Mouse (Mus musculus): ENCODE measurements around the gene Abr. TPM values are rescaled to one million over a fixed set of nuclear protein-coding genes. Genes with fewer than 3 reads are reported as not detected.

The Abr gene
- polyA plus RNA-seq, 1 experiment from 2014 or later: 41.4 TPM

DNA sequence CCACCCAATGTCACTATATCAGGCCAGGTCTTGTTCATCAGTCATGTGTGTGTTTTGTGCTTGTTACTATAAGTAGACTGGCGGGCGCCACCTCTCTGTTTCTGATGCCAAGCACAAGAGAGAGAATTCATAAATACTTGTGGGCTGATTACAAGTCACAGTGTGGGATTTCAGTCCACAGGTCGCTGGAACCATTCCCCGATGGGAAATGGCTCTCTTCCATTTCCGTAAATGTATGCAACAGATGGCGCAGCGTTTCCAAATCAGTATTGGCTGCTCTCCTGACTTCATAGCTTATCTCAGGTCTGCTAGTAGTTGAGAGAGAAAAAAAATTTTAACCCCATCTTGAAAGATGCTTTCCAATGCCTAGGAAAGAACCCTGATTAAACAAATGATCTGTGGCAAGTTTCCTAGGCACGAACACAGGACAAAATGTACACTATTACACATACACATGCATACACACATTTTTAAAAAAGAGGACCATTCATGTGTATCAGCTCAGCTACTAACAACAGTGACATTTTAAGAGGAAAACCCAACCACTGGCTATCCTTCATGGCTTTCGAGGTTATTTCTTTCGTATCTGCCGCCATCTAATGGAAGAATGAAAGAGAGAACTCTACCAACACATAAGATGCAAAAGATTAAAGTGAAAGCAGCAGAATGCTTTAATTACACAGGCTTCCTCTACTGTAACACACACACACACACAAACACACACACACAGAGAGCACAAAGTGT, 222.4 kb downstream of the Abr start:
- peak overlapping the region; percentile 89 for H3K4me3 ChIP-seq (ENCODE audit: low read depth, low read length)
- no peak overlapping the region; the same call in 1 of the 2 replicates for H3K27ac ChIP-seq (ENCODE audit: low read depth, low read length)
- H3K4me1 ChIP-seq (ENCODE audit: control insufficient read depth, insufficient read depth, low read length): peaks cover 10% of the 10 kb centered on the region
- DNase-seq (ENCODE audit: low spot score, missing footprints) (peak; percentile 90), ATAC-seq (ENCODE audit: low FRiP score) (peak; percentile 17; the same call in 1 of the 2 replicates)
- no peak overlapping the region for H3K9ac ChIP-seq (ENCODE audit: low read length)
- peak overlapping the region; percentile 88 for H3K4me2 ChIP-seq
- 18% methylated on average over 11 of the region's 11 CpGs for WGBS
- no peaks in the 10 kb centered on the region for H3K36me3 ChIP-seq (ENCODE audit: control insufficient read depth, insufficient read depth, low read length)
- H3K9me3 ChIP-seq (ENCODE audit: control insufficient read depth, low read length): no peaks in the 10 kb centered on the region
- no peaks in the 10 kb centered on the region for H3K27me3 ChIP-seq (ENCODE audit: control insufficient read depth, insufficient read depth, low read length)

DNA sequence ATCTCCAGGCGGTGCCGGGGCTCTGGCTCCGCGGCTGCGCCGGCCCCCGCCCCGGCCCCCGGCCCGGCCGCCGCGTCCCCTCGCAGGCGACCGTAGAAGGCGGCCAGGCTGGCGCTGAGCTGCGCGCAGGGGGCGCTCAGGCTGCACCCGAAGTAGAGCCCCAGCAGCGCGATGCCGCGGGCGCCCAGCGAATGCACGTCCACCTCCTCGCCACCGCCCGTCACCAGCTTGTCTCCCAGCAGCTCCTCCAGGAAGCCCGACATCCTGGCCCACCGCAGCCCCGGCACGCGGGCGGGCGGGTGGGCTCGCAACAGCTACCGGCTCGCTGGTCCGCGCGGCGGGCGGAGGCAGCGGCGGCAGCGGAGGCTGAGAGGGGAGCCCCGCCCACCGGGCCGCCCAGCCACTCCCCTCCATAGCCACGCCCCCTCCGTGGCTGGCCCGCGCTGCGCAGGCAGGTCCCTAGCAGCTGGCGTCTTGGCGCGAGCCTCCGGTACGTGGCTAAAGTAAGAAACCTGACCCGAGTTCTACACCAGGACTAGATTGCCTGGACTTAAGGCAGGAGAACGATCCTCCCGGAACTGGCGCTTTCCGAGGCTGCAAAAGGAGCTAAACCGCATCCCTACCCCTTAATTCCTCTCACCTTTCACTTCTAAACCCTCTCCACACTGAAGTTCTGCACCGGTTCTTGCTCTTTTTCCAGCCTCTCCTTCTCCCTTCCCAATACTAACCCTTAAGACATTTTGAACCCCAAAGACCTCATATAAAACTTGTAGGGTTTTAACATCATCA, 223.1 kb downstream of the Abr start, which contains the start of gene Nxn:
Gene Nxn (minus strand): TSS at position 343 of the 789 bp plus-strand sequence.
- no peaks in the 10 kb centered on the region for H3K36me3 ChIP-seq (ENCODE audit: control insufficient read depth, insufficient read depth, low read length)

DNA sequence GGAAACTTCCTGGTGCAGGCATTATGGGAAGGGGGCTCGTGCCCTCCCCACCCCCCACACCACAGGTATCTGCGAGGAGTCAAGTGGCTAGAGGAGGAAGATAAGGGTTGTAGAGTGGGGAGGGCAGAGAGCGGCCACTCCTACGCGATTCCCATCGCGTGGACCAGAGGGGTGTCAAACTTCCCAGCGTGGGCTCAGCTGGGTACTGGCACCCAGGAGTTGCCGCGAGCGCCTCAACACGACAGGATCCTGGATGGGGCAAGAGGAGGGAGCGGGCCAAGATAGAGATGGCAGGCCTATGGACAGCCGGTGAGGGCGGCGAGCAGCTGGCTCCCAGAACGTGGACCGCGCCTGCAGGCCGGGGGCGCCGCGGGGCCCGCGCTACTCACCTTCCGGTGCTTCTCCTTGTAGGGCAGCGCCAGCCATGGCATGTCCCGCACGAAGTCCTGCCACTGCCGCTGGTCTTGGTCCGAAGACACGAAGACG, 223.8 kb downstream of the Abr start:
- Histone ChIP-seq H3K4me1 (ENCODE audit: control insufficient read depth, insufficient read depth, low read length) (peaks cover 12% of the 10 kb centered on the region), H3K27ac (ENCODE audit: low read depth, low read length) (peak overlapping the region; percentile 87), H3K4me2 (peak overlapping the region; percentile 88), H3K9ac (ENCODE audit: low read length) (peak overlapping the region; percentile 78), H3K9me3 (ENCODE audit: control insufficient read depth, low read length) (no peaks in the 10 kb centered on the region), H3K27me3 (ENCODE audit: control insufficient read depth, insufficient read depth, low read length) (no peaks in the 10 kb centered on the region), H3K4me3 (ENCODE audit: low read depth, low read length) (peak overlapping the region; percentile 89), H3K36me3 (ENCODE audit: control insufficient read depth, insufficient read depth, low read length) (no peaks in the 10 kb centered on the region)
- DNase-seq (ENCODE audit: low spot score, missing footprints) (peak; percentile 97), ATAC-seq (ENCODE audit: low FRiP score) (peak; percentile 75)
- WGBS: under 1% methylated on average over 27 of the region's 33 CpGs

More for the DNA sequence above, 223.1 kb downstream of the Abr start, which contains the start of gene Nxn:
- peak within 1 kb of the TSS; percentile 87 for H3K27ac ChIP-seq (ENCODE audit: low read depth, low read length)
- peak within 1 kb of the TSS; percentile 78 for H3K9ac ChIP-seq (ENCODE audit: low read length)
- peaks cover 12% of the 10 kb centered on the region for H3K4me1 ChIP-seq (ENCODE audit: control insufficient read depth, insufficient read depth, low read length)
- no peaks in the 10 kb centered on the region for H3K9me3 ChIP-seq (ENCODE audit: control insufficient read depth, low read length)
- WGBS: under 1% methylated on average over 58 of the region's 70 CpGs
- DNase-seq (ENCODE audit: low spot score, missing footprints) (peak; percentile 98), ATAC-seq (ENCODE audit: low FRiP score) (peak; percentile 89)
- H3K27me3 ChIP-seq (ENCODE audit: control insufficient read depth, insufficient read depth, low read length): no peaks in the 10 kb centered on the region
- peak within 1 kb of the TSS; percentile 88 for H3K4me2 ChIP-seq
- H3K4me3 ChIP-seq (ENCODE audit: low read depth, low read length): peak within 1 kb of the TSS; percentile 89

DNA sequence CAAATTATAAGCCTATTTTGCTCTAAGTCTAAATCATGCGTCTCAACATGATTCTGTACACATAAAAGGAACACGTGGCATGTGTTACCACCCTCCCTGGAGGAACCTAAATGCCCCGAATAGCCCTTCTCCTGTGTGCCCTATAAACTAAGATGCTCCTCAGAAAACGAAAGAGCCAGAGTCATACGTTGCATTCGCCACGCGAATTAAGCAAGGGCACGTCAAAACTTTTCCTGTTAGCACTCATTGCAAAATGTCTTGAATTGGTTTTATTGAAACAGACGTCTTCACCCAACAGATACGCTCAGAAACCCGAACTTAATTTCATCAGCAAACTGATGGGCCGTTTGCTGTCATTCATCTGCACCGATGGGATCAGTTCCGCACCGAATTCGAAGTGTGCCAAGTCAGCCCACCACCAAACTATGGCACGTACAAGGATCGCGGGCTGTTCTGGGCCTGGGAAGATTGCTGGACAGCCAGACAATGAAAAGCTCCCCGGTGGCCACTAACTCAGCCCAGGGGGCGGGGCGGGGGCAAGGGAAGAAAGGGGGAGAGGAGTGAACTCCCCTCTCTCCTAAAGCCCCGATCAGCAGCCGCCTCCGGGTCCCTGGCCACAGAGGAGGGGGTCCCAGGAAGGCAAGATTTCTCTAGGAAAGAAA, 224.3 kb downstream of the Abr start:
- peak overlapping the region; percentile 87 for H3K27ac ChIP-seq (ENCODE audit: low read depth, low read length)
- H3K36me3 ChIP-seq (ENCODE audit: control insufficient read depth, insufficient read depth, low read length): peaks cover 4% of the 10 kb centered on the region; the same call in 1 of the 2 replicates
- peak overlapping the region; percentile 78 for H3K9ac ChIP-seq (ENCODE audit: low read length)
- H3K9me3 ChIP-seq (ENCODE audit: control insufficient read depth, low read length): no peaks in the 10 kb centered on the region
- WGBS: under 1% methylated on average over 26 of the region's 26 CpGs
- DNase-seq (ENCODE audit: low spot score, missing footprints) (no peak), ATAC-seq (ENCODE audit: low FRiP score) (peak; percentile 61)
- peaks cover 12% of the 10 kb centered on the region for H3K4me1 ChIP-seq (ENCODE audit: control insufficient read depth, insufficient read depth, low read length)
- H3K4me2 ChIP-seq: peak overlapping the region; percentile 88
- H3K27me3 ChIP-seq (ENCODE audit: control insufficient read depth, insufficient read depth, low read length): no peaks in the 10 kb centered on the region
- H3K4me3 ChIP-seq (ENCODE audit: low read depth, low read length): peak overlapping the region; percentile 89

DNA sequence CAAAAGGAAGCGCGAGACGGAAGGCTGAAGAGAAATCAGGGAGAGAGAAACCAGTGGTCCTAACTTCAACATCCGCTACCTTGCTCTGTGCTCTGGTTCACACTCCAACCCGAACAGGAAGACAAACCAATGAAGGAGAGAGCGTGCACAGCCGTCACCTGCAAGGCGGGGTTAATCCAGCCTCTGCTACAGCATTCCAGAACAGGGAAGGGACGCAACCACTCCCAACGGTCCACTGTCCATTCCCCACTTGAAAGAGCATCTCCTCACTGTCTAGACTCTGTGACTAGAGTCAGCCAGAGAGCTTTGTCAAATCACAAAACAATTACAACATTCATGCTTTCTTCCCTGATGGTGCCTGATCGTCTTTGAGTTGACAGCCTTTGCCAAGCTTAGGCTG, 229.1 kb downstream of the Abr start:
- Histone ChIP-seq H3K27me3 (ENCODE audit: control insufficient read depth, insufficient read depth, low read length) (no peaks in the 10 kb centered on the region), H3K36me3 (ENCODE audit: control insufficient read depth, insufficient read depth, low read length) (peaks cover 8% of the 10 kb centered on the region; the same call in 1 of the 2 replicates), H3K9ac (ENCODE audit: low read length) (no peak overlapping the region), H3K4me1 (ENCODE audit: control insufficient read depth, insufficient read depth, low read length) (peaks cover 11% of the 10 kb centered on the region), H3K4me2 (no peak overlapping the region), H3K27ac (ENCODE audit: low read depth, low read length) (no peak overlapping the region), H3K4me3 (ENCODE audit: low read depth, low read length) (no peak overlapping the region), H3K9me3 (ENCODE audit: control insufficient read depth, low read length) (no peaks in the 10 kb centered on the region)
- WGBS: 91% methylated on average over 11 of the region's 11 CpGs
- DNase-seq (ENCODE audit: low spot score, missing footprints) (no peak), ATAC-seq (ENCODE audit: low FRiP score) (no peak)

DNA sequence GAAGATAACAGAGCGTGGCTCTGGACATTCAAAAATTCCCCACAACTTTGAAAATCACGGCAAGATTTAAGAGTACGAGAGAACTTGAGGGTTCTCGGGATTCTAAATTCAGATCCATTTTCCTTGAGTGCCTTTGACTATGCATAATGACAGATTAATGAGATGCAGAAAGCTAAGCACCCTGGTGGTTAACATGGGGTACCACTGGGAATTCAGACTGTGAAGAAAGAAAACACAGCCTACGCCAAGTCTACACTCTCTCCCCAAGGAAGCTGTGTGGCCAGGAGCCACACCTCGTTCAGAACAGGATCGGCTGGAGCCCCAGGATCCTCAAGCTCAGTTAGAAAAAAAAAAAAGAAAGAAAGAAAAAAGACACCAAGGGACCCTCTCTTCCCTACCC, 229.6 kb downstream of the Abr start:
- Histone ChIP-seq H3K4me3 (ENCODE audit: low read depth, low read length) (no peak overlapping the region), H3K27me3 (ENCODE audit: control insufficient read depth, insufficient read depth, low read length) (no peaks in the 10 kb centered on the region), H3K4me1 (ENCODE audit: control insufficient read depth, insufficient read depth, low read length) (peaks cover 11% of the 10 kb centered on the region), H3K9ac (ENCODE audit: low read length) (no peak overlapping the region), H3K36me3 (ENCODE audit: control insufficient read depth, insufficient read depth, low read length) (peaks cover 8% of the 10 kb centered on the region; the same call in 1 of the 2 replicates), H3K9me3 (ENCODE audit: control insufficient read depth, low read length) (no peaks in the 10 kb centered on the region), H3K27ac (ENCODE audit: low read depth, low read length) (no peak overlapping the region), H3K4me2 (no peak overlapping the region)
- DNase-seq (ENCODE audit: low spot score, missing footprints) (no peak), ATAC-seq (ENCODE audit: low FRiP score) (no peak)
- WGBS: 89% methylated on average over 7 of the region's 7 CpGs

DNA sequence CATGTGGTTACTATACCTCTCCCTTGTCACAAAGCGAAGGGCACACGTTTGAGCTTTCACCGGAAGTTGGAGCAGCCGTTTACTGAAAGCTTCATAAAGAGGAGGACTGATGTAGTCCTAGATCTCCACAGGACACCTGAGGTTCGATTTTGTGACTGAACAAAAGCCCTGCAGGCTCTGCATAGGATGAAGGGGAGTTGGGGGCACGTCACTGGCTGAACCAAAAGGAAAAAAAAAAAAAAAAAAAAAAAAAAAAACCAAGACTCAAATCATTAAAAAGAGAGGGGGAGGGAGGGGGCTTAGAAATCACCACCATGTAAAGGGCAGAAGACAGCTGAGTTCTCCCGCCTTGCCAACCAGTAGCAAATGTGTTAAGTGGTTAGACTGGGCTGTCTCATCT, 233.4 kb downstream of the Abr start:
- Histone ChIP-seq H3K9ac (ENCODE audit: low read length) (no peak overlapping the region), H3K27me3 (ENCODE audit: control insufficient read depth, insufficient read depth, low read length) (no peaks in the 10 kb centered on the region), H3K4me2 (no peak overlapping the region), H3K36me3 (ENCODE audit: control insufficient read depth, insufficient read depth, low read length) (peaks cover 10% of the 10 kb centered on the region; the same call in 1 of the 2 replicates), H3K9me3 (ENCODE audit: control insufficient read depth, low read length) (no peaks in the 10 kb centered on the region), H3K4me3 (ENCODE audit: low read depth, low read length) (no peak overlapping the region), H3K4me1 (ENCODE audit: control insufficient read depth, insufficient read depth, low read length) (peaks cover 18% of the 10 kb centered on the region), H3K27ac (ENCODE audit: low read depth, low read length) (no peak overlapping the region)
- WGBS: 26% methylated on average over 7 of the region's 7 CpGs
- no peak for ATAC-seq (ENCODE audit: low FRiP score)
- DNase-seq (ENCODE audit: low spot score, missing footprints): no peak

DNA sequence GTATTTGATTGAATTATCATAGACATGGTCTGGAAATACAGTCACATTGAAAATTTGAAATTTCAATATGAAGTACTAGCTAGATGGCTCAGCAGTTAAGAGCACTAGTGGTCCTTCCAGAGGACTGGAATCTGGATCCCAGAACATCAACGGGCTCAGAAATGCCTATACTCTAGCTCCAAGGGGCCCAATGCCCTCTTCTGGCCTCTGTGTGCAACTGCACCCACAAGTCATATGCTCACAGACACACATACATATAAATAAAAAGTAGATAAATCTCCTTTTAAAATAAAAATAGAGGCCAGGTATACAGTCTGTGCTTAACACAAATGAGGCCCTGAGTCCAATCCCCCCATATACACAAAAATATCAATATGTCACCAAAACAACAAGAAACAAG, 235.0 kb downstream of the Abr start:
- H3K27me3 ChIP-seq (ENCODE audit: control insufficient read depth, insufficient read depth, low read length): no peaks in the 10 kb centered on the region
- no peak overlapping the region for H3K4me2 ChIP-seq
- H3K4me1 ChIP-seq (ENCODE audit: control insufficient read depth, insufficient read depth, low read length): peaks cover 25% of the 10 kb centered on the region
- no peaks in the 10 kb centered on the region for H3K9me3 ChIP-seq (ENCODE audit: control insufficient read depth, low read length)
- H3K4me3 ChIP-seq (ENCODE audit: low read depth, low read length): no peak overlapping the region
- peaks cover 6% of the 10 kb centered on the region; the same call in 1 of the 2 replicates for H3K36me3 ChIP-seq (ENCODE audit: control insufficient read depth, insufficient read depth, low read length)
- no peak for DNase-seq (ENCODE audit: low spot score, missing footprints)
- no peak overlapping the region for H3K9ac ChIP-seq (ENCODE audit: low read length)
- no peak for ATAC-seq (ENCODE audit: low FRiP score)
- no peak overlapping the region for H3K27ac ChIP-seq (ENCODE audit: low read depth, low read length)
- WGBS: 84% methylated on average over 1 of the region's 1 CpGs

Measured in midbrain, embryonic 11.5 days (tissue).